Mouse (Mus musculus): ENCODE data around the gene Sorcs2. TPM values are rescaled to one million over a fixed set of nuclear protein-coding genes. Genes with fewer than 3 reads are reported as not detected.

Sorcs2 gene
- total RNA-seq, 4 experiments from 2014 or later: 46.9 to 54.4 (median 48.9) TPM

- DNase-seq (ENCODE audit: low spot score in 2 of 2): no peak
Observed at GRCm38 (mm10) chr5:36312926-36313325, 85.0 kb downstream of the Sorcs2 start.

DNA sequence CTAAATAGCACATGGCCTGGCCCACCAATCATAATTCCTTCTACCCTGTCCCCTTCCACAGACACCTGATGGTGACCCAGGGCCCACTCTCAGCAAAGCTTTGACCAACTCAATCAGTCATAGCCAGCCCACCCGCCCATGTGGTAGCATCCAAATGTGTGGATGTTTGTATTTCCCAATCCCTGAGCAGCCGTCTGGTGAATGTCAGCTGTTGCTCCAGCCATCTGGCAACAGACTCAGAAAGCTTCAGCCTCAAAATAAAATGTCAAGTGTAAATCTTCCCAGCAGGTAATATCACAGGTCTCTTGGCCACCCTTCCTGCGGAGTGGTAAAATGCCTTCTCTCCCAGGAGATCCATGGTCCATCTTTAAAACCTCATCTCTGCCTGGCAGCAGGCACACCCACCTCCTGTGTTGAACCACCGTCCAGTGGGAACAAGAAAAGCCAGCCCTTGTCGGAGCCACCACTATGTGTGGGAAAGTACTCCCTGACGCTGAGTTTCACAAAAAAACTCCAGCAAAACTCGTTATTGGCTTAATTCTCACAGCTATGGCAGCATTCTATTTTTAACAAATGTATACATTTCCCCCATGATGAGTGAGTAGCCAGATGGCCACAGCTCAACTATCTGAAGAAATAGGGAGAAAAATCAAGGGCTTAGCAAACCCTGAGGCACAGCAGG, 93.5 kb downstream of the Sorcs2 start:
- peak; percentile 47 to 63 for DNase-seq (ENCODE audit: low spot score in 2 of 2)

GRCm38 (mm10) chr5:36301166-36301565, 96.8 kb downstream of the Sorcs2 start:
- no peak for DNase-seq (ENCODE audit: low spot score in 2 of 2)

- DNase-seq (ENCODE audit: low spot score in 2 of 2): no peak
Observed at GRCm38 (mm10) chr5:36298049-36298448, 99.9 kb downstream of the Sorcs2 start.

DNA sequence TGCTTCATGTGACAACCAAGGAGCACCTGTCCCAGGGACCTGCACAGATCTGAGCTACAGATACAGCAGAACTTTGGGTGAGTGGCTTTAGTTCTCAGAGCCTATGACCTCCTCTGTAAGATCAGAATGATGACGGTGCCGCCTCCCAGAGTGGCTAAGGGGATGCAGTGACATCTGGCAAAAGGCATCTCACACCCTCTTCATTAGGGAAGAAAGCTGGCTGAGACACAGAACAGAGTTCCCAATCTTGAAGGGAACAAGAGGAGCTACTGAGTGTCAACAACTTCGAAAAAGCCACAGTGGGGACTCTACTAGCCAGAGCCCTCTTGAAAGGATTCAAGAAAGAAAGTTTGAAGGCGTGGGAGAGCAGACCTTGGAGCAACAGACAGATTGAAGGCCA, 100.7 kb downstream of the Sorcs2 start:
- DNase-seq (ENCODE audit: low spot score in 2 of 2): no peak

DNA sequence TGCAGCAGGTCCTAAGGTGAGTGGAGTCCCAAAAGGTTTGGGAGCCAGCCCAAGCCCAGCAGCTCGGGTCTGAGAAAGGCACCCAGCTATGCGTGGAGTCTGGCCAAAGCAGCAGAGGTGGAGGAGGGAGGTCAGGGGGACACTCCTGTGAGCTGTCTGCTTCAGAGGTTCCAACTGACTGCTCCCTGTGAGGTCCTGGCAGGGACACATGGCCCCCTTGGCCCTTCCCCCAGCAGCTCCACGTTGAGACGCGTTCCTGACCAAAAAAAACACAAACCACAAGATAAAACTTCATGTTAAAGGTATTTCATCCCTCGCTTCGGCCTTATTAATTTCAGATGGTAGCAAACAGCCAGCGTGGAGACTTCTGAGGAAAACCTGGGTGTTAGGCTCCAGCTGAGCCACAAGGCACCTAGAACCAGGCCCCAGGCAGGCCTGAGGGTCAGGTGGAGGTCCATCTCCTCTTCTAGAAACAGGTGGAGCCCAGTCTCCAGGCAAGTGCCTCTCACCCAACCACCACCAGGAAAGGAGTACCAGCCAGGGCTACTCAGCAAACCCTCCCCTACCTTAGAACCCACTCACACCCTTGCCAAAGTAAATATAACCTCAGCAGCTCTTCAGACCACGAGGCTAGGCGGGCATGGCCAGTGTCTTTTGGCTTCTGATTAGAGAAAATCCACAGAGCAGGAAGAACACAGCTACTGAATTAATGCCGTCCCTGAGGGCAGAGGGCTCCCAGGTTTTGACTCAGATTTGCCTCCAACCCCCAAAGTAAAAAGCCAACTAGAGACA, 104.6 kb downstream of the Sorcs2 start:
- DNase-seq (ENCODE audit: low spot score in 2 of 2): no peak

DNA sequence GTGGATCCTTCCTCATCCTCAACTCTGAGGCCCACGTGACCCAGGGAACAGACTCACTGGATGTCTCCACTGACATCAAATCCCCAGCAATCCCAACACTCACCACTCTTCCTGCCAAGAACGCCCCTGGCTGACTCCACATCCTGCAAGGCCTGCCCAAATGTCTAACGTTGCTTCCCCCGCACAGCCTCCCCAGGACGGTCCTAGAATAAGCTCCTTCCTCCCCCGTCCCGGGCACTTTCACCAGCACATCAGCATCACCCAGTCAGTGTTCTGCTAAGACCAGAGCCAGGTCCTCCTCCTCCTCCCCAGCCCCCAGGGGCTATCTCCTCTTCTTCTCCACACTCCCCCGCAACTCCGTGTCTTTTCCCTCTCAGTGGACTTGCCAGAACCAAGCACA, 105.6 kb downstream of the Sorcs2 start:
- no peak for DNase-seq (ENCODE audit: low spot score in 2 of 2)

- no peak for DNase-seq (ENCODE audit: low spot score in 2 of 2)
Observed at GRCm38 (mm10) chr5:36291191-36291590, 106.7 kb downstream of the Sorcs2 start.

DNA sequence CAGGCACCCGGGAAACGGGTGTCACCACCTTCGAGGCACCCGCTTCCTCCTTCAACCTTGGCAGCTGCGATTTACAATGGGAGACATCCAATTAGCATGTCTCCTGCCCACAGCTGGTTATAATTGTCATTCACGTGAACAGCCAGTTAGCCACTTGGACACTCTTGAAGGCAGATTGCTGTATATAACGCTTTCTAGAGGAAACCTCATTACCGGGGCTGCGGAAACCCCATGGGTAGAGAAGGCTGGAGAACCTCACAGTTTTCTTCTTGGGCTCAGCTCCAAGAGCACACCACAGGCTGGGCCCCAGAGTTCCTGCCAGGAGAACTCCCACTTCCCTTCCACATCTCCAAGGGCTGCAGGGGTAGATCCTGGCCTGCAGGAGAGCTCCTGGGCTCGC, 112.5 kb downstream of the Sorcs2 start:
- no peak for DNase-seq (ENCODE audit: low spot score in 2 of 2)

DNA sequence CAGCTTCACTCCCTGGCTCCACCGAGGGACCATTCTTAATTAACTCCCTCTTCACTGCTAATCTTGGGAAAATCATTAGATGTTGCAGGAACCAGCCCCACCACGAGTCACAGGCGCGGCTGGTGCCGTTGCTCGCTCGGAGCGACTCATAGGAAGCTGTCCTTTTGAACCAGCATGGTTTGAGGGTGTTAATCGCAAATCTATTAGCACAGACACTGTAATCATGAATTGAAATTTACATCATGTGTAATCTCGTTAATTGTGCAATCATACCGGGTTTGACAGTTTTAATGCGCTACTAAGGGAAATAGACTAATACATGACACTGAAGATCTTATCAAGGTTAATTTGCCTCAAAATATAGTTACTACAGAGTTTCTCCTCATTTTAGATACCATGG, 118.0 kb downstream of the Sorcs2 start:
- DNase-seq (ENCODE audit: low spot score in 2 of 2): no peak

DNA sequence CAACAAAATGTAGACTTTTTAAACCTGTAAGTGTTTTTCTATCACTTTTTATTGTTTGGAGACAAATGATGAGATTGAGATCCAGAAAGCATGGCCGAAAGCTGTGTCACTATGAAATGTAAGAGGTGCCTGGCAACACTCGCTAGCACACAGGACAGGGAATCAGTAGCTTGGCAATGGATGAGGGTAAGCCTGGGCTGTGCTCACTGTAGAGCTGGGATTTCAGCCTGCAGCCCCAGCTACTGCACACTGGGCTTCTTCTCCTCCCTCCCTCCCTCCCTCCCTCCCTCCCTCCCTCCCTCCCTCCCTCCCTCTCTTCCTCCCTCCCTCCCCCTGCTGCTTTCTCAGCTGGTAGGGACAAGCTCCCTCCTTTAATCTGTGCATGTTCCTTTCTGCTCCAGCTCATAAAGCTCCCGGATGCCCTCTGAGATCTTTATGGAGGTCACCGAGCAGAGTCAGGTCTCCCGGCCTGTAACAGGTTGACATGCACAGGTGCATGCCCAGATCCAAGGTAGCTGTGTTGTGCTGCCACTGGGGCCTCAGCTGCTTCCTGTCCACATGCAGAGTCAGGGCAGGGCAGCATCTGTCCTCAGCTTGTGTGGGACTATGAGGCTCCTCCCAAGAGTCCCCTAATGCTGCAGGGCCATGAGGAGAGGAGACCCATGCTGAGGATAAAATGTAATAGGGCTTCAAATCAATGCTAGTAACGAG, 123.1 kb downstream of the Sorcs2 start:
- no peak for DNase-seq (ENCODE audit: low spot score in 2 of 2)

GRCm38 (mm10) chr5:36267194-36267769, 130.7 kb downstream of the Sorcs2 start:
- no peak for DNase-seq (ENCODE audit: low spot score in 2 of 2)

DNA sequence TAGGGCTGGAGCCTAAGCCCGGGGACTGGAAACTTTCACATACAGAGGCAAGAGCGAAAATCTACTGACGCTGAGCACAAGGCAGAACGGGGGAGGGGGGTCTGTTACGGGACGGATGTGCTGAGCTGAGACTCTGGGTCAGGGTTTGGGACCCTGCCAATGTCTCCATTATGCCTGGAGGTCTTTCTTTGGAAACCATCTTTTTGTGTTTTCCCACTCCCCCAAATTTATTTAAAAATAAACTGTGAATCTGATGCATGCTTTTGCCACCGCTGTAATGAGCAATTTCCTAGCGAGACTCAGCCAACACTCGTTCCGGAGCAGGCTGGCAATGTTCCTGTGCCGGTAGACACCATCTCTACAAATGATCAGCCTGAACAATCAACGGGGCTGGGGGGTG, 137.1 kb downstream of the Sorcs2 start:
- peak in 1 of 2 experiments; percentile 49 for DNase-seq (ENCODE audit: low spot score in 2 of 2)

DNA sequence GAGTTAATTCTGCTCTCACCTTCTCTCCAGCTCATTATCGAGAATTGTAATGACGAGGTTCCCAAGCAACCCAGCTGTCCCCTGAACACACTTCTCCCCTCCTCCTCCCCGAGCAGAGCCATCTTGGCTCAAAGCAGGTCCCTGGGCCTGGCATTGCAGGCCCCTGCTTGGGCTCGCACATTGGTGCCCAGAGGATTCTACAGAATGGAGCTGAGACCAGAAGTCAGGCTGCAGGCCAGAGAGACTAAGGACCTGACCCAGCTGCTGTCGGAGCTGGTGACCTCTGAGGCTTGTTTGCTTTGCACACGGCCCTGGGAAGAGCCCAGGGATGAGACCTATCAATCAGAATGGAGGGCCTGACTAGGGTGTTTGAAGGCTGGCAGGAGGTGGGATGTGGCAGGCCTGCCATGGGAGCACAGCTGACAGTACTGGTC, 138.2 kb downstream of the Sorcs2 start:
- no peak for DNase-seq (ENCODE audit: low spot score in 2 of 2)

- peak in 1 of 2 experiments; percentile 45 for DNase-seq (ENCODE audit: low spot score in 2 of 2)
Observed at GRCm38 (mm10) chr5:36258387-36259181, 139.4 kb downstream of the Sorcs2 start.

DNA sequence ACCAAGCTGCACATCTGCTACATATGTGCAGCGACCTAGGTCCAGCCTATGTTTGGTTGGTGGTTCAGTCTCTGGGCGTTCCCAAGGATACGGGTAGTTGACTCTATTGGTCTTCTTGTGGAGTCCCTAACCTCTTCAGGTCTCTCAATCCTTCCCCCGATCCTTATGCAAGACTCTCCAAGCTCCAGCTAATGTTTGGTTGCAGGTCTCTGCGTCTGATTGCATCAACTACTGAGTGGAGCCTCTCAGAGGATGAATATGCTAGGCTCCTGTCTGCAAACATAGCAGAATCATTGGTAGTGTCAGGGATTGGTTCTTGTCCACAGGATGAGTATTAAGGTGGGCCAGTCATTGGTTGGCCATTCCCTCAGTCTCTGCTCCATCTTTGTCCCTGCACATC, 140.9 kb downstream of the Sorcs2 start:
- no peak for DNase-seq (ENCODE audit: low spot score in 2 of 2)

- DNase-seq (ENCODE audit: low spot score in 2 of 2): no peak
Observed at GRCm38 (mm10) chr5:36254642-36255516, 143.1 kb downstream of the Sorcs2 start.

GRCm38 (mm10) chr5:36252746-36253504, 145.0 kb downstream of the Sorcs2 start:
- DNase-seq (ENCODE audit: low spot score in 2 of 2): no peak

DNA sequence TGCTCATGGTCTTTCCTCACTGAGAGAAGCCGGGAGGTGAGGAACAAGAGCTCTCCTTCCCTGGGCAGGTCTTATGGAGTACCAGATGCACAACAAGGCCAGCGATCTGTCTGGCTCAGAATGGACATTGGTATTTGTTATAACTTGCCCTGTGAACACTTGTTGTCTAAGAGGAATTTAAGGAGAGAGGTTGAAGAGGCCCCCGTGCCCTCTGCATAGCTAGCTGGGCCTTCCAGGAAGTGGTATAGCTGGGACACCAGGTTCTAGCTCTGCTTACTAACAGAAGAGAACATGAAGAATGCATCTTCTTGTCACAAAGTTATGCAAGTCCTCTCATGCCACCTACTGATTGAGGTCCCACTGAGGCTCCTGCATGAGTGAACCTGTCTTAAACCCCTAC, 149.9 kb downstream of the Sorcs2 start:
- DNase-seq (ENCODE audit: low spot score in 2 of 2): no peak
